Mouse (Mus musculus) large intestine, adult 2 months (tissue): ENCODE results near the gene Acy3. TPM values are rescaled to one million over a fixed set of nuclear protein-coding genes. Genes with fewer than 3 reads are reported as not detected.
A peak's percentile ranks its signal among the peaks of the same experiment; 100 is the strongest.

Source experiments
- DNase-seq: peaks from one replicate; pipeline ENCODE4 v3.0.0-alpha.2; 2012; ENCODE audit warnings: low read depth, low spot score
- WGBS: fragments of 180-500 bp; shearing (Covaris S2); methylation state at CpG from one replicate; pipeline ENCODE4 v1.1.7; 2018; 5-methylcytosine and 5-hydroxymethylcytosine counted together
- polyA plus RNA-seq: library from polyadenylated mRNA; depleted of rRNA; stranded (reverse); fragments of >200 nt; gene quantifications from 2 replicates; pipeline ENCODE4 v1.2.3, GENCODE M21; 2012

Acy3 gene
- polyA plus RNA-seq, 1 experiment: 42.5 TPM

DNA sequence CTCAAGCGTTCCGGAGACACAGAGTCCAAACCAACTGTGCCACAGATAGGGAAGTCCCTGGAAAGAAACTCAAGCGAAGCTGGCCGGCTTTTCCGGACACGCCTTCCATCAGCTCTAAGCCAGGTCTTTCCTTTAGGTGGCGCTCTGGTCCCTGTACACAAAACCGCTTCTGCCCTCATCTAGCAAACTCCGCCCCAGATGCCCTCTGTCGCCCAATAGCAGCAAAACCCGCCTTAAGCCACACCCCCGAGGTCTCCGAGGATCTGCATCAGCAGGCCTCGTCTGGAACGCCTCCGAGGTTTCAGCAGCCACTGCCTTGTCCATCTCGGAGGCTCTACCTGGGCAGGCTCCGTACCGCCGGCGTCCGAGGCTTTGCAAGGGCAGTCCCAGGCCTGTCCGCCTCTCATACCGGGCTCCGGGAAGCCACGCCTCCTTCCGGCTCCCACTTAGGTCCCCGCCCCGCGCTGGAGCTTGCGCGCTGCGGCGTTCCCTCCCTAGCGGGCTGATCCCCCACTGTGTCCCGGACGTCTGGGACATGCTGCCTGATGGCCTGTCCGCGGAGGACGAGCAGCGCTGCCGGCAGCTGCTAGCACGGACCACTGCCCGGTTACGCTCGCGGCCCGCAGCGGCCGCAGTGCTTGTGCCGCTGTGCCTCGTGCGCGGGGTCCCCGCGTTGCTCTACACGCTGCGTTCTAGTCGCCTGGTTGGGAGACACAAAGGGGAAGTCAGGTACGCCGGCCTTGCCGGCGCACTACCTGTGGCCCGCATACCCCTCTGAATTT lies 13.9 kb downstream of the Acy3 start, which contains the start of the genes Nudt8 and Gm49405:
TSS of gene Nudt8 (plus strand) at position 462 of the 782 bp plus-strand sequence.
TSS of gene Gm49405 (plus strand) at position 508 of the 782 bp plus-strand sequence.
- whole genome bisulfite sequencing: under 1% methylated on average over 64 of the region's 64 CpGs
- DNase-seq: peak; percentile 94

DNA sequence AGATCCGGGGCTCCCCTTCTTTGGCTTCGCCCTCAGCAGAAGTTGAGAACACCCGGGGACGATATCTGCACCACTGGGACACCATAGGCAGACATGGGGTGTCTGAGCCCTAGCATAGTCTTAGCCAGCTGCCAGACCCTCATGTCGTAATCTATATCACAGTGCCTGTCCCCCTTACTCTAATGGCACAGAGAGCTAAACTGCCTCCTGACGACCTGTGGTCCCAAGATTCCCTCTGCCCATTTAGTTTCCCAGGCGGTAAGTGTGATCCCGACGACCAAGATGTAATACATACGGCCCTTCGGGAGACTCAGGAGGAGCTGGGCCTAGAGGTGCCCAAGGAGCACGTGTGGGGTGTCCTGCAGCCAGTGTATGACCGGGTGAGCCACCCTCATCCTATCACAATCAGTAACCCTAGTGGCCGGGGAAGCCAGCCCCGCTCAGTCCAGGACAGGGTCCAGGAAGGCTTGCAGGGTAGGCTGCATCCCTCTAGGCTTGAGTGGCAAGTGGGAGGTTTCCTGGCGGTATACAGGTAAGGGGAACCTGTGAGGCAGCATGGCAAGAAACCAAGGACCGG lies 14.7 kb downstream of the Acy3 start:
- 18% methylated on average over 17 of the region's 17 CpGs for WGBS
- no peak for DNase-seq

- no peak for DNase-seq
- 65% methylated on average over 5 of the region's 5 CpGs for WGBS
Measured at GRCm38 (mm10) chr19:4001752-4002151, 15.4 kb downstream of the Acy3 start.

DNA sequence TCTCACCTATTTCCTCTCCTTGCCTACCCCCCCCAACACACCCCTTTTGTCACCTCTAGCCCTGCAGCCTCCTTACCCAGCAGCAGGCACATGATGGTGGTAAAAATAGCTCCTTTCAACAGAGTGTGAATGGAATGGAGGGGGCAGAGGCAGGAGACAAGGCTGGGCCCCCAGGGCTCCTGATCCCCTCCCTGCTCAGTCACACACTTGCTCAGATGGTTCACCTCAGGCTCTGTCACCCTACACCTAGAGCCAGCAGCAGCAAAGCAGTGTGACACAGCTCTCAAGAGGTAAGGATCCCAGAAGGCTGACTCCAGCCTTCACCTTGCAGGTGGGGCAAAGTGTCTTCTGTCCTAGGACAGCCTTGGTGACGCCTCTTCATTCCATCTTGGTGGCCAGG lies 16.7 kb downstream of the Acy3 start, which contains the start of gene Doc2g:
TSS of gene Doc2g (plus strand) at position 202 of the 400 bp plus-strand sequence.
- no peak for DNase-seq
- 83% methylated on average over 1 of the region's 1 CpGs for WGBS

DNA sequence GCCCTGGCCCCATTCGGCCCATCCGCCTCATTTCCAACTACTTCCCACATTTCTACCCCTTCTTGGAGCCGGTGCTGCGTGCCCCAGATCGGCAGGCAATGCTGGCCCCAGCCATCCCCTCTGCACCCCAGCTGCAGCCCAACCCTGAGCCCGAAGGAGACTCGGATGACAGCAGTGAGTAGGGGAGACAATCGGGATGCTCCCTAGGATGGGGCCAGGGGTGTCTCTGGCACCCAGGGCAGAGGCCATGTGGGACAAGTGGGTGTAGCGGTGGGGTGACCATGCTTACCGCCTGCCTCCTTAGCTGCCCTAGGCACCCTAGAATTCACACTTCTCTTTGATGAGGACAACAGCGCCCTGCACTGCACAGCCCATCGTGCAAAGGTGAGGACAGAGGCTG lies 17.3 kb downstream of the Acy3 start:
- WGBS: 81% methylated on average over 12 of the region's 12 CpGs
- DNase-seq: no peak

- no peak for DNase-seq
- WGBS: 89% methylated on average over 15 of the region's 15 CpGs
Measured at GRCm38 (mm10) chr19:4004331-4004730, 18.0 kb downstream of the Acy3 start.

DNA sequence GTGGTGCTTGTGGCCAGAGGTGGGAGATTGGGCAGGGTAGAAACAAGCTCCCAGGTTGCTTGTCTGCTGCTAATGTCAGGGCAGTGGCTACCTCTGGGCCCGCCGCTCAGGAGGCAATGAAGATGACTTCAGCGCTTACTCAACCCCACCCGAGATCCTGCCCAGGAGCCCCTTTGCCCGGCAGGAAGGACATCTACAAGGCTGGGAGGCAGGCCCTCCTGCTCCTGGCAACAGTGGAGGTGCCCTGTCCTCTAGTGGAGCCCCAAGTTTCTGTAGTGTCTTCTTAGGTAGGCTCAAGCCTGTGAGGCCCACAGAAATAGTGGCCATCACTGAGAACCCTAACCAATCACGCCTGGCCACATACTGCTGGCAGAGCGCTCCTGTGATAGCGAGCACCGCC lies 18.7 kb downstream of the Acy3 start:
- WGBS: 80% methylated on average over 9 of the region's 9 CpGs
- no peak for DNase-seq

GRCm38 (mm10) chr19:4005971-4006370 lies 19.6 kb downstream of the Acy3 start:
- DNase-seq: no peak
- WGBS: 91% methylated on average over 8 of the region's 8 CpGs

DNA sequence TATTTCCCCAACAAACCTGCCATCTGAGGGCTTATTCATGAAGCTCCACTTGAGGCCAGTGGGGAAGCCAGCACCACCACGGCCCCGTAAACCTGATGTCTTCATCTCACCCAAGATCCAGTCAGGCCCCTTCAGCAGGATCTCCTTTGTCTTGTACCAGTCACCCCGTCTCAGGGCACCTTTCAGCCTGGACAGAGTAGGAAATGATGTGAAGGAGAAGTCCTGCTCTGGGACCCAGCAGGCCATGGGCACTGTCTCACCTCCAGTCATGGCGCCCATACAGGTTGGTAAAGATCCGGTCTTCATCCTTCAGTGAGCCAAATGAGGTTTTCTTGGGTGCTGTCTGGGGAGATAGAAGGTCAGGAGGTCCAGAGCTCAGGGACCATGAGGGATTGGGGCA lies 24.7 kb downstream of the Acy3 start:
- DNase-seq: no peak
- WGBS: 93% methylated on average over 5 of the region's 5 CpGs

DNA sequence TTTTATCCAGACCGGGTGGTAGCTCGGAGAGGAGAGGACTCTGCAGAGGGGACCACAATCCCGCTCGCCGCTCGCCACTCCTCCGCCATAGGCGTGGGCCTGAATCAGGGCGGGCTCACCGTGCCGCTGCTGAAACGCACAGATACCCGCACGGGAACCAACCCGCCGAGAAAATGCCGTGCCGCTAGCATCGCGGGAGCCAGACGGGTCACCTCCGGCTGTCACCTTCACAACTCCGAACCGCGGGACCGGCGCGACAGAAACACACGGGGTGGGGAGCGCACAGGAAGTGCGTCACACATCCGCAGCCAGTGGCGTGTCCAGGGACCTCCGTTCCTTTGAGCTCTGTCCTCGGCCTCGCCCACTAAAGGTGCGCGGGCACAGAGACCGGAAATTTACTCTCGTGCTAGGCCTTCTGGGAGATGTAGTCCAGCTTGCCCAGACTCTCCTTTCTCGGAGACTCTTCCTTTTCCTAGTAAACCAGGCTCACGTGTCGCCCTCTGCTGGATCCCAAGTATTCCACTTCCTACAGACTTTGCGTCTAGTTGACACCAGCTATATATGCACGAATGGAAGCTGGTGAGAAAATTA lies 26.2 kb downstream of the Acy3 start, which contains the start of gene Ndufv1:
TSS of gene Ndufv1 (minus strand) at position 375 of the 591 bp plus-strand sequence.
- under 1% methylated on average over 45 of the region's 45 CpGs for whole genome bisulfite sequencing
- peak; percentile 99 for DNase-seq

- WGBS: 31% methylated on average over 9 of the region's 9 CpGs
- DNase-seq: no peak
Measured at GRCm38 (mm10) chr19:4013066-4013465, 26.7 kb downstream of the Acy3 start.

DNA sequence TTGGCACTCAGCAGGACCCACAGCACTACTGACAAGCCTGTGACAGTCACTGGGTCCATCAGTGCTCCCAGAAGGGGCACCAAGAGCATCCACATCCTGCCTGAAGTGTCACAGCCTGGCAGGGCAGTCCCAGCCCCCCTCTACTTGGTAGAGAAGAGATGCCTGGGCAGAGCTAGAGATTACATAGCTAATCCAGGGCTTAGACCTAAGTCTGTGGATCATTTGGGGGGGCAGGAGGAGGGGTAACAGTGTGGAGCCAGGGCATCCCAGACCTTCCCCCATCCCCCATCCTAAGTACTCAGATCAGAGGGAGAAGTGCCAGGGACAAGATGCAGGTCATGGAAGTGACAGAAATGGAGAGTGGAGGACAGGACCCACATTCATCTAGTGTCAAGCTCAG lies 28.4 kb downstream of the Acy3 start:
- no peak for DNase-seq

GRCm38 (mm10) chr19:4015635-4016034 lies 29.3 kb downstream of the Acy3 start:
- DNase-seq: no peak
- 79% methylated on average over 5 of the region's 5 CpGs for WGBS

GRCm38 (mm10) chr19:4017921-4018587 lies 31.7 kb downstream of the Acy3 start:
- DNase-seq: no peak
- 56% methylated on average over 10 of the region's 10 CpGs for WGBS

GRCm38 (mm10) chr19:4018743-4019583 lies 32.6 kb downstream of the Acy3 start:
- DNase-seq: peak; percentile 95
- WGBS: 11% methylated on average over 18 of the region's 18 CpGs

DNA sequence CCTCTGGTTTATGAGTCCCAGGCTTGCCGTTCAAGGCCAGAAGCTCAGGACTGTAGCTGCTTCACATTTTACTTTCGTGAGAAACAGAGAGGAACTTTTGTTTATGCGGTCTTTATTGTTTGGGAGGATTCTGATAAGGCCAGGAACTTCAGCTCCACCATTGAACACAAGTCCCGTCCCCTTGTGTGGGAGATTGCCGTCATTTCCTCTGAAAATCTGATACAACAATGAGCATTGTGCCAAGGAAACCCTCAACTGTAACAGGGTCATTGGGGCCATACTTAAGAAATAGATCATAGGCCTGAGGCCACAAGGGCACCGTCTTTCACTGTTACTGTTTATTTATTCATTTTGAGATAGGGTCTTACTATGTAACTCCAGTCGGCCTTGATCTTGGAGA lies 36.8 kb downstream of the Acy3 start:
- WGBS: 52% methylated on average over 7 of the region's 7 CpGs
- DNase-seq: no peak

DNA sequence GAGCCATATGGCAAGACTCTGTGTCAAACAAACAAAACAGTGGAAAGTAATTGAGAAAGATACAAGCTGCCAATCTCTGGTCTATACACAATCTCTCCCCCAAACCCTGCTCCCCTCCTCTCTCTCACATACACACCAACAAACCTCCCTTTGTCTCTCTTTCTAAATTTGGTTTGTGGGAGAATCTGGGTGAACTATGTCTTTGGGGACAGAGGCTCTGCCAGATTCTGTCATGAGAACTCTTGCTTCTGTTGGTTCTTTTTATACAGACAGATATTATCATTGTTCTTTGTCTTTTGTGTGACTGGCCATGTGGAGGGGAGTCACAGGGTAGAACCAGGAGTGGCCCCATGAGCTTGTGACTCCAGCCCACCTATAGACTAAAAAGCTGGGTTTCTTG lies 41.2 kb downstream of the Acy3 start:
- no peak for DNase-seq

- no peak for DNase-seq
- WGBS: 77% methylated on average over 7 of the region's 7 CpGs
Measured at GRCm38 (mm10) chr19:4032668-4033067, 46.3 kb downstream of the Acy3 start.

GRCm38 (mm10) chr19:4033298-4033697 lies 46.9 kb downstream of the Acy3 start:
- WGBS: 21% methylated on average over 3 of the region's 3 CpGs
- no peak for DNase-seq
